Mouse (Mus musculus) E14TG2a.4 (cell line): ENCODE data around the gene Lpcat2.

Experiments
- H3K27me3 ChIP-seq: 2 replicates; pipeline ENCODE4 v1.6.1; 2014; ENCODE audit warnings: low read length, control low read depth; ENCODE audit not compliant: insufficient read depth
- H3K36me3 ChIP-seq: 2 replicates; pipeline ENCODE4 v1.6.1; 2014; ENCODE audit warnings: low read length, control low read depth; ENCODE audit not compliant: insufficient read depth
- H3K4me1 ChIP-seq: replicated peaks from 2 replicates; pipeline ENCODE4 v1.6.1; 2014; ENCODE audit warnings: low read depth, low read length, control low read depth
- H3K4me3 ChIP-seq: replicated peaks from 2 replicates; pipeline ENCODE4 v1.5.1; 2014; ENCODE audit warnings: mild to moderate bottlenecking, low read length
- H3K9me3 ChIP-seq: 2 replicates; pipeline ENCODE4 v1.6.1; 2014; ENCODE audit warnings: low read length, control low read depth
- CTCF ChIP-seq: conservative IDR thresholded peaks from 2 replicates; pipeline ENCODE4 v1.5.1; 2014; ENCODE audit warnings: low read length
- NANOG ChIP-seq: IDR thresholded peaks from 2 replicates; pipeline ENCODE4 v1.6.1; 2014; ENCODE audit warnings: borderline replicate concordance, low read length, mixed read lengths
- POU5F1 ChIP-seq: IDR thresholded peaks from 2 replicates; pipeline ENCODE4 v1.6.1; 2014; ENCODE audit warnings: low read length, borderline replicate concordance

Lpcat2 gene

DNA sequence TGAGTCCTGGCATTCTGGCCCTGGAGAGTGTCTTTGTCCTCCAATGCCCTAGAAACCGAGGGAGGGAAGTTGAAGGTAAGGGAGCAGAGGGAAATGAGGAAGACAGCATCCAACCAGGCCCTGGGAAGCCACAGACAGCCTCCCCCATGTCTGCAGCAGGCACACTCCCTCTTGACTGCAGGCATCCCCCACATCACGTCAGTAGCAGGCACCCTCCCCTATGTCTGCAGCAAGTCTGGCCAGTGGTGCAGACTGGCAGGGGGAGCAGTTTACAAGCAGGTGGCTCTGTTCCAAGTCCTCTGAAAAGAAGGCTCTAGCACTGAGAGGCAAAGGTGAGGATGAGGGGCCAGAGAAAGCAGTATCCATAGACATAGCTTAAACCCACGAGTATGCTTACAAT, 8.5 kb upstream of the Lpcat2 start:
- Histone ChIP-seq H3K36me3 (no peaks in the 10 kb centered on the region), H3K27me3 (no peaks in the 10 kb centered on the region), H3K9me3 (no peaks in the 10 kb centered on the region), H3K4me3 (no peak overlapping the region), H3K4me1 (peaks cover 25% of the 10 kb centered on the region)
- no peak for TF ChIP-seq NANOG
- no peak for TF ChIP-seq CTCF
- no peak for TF ChIP-seq POU5F1

- Histone ChIP-seq H3K4me1 (peaks cover 25% of the 10 kb centered on the region), H3K9me3 (no peaks in the 10 kb centered on the region), H3K36me3 (no peaks in the 10 kb centered on the region), H3K4me3 (no peak overlapping the region), H3K27me3 (no peaks in the 10 kb centered on the region)
- TF ChIP-seq NANOG (no peak), CTCF (no peak), POU5F1 (no peak)
Observed at GRCm38 (mm10) chr8:92847299-92847698, 7.8 kb upstream of the Lpcat2 start.

DNA sequence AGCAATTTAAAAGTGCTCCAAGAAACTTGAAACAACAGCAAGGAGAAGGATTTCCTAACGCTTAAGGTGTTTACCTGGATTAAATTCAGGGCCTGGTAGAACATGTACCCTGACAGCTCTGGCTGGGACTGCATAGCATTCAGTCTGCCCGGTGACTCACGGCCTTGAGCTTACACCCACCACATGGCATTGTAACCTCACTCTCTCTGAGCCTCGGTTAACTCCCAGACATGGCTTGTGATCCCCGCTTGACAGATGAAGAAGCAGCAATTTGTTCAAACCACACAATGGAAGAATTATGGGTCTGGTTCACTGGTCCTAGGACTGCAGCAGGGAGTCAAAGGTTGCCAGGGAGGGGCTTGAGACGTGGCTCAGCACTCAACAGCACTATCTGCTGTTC, 5.9 kb upstream of the Lpcat2 start:
- no peaks in the 10 kb centered on the region for H3K9me3 ChIP-seq
- no peaks in the 10 kb centered on the region for H3K36me3 ChIP-seq
- H3K27me3 ChIP-seq = peaks cover 12% of the 10 kb centered on the region
- peaks cover 25% of the 10 kb centered on the region for H3K4me1 ChIP-seq
- no peak overlapping the region for H3K4me3 ChIP-seq
- TF ChIP-seq POU5F1 (no peak), NANOG (no peak), CTCF (no peak)

- peaks cover 20% of the 10 kb centered on the region for H3K27me3 ChIP-seq
- H3K9me3 ChIP-seq = no peaks in the 10 kb centered on the region
- no peaks in the 10 kb centered on the region for H3K36me3 ChIP-seq
- peaks cover 28% of the 10 kb centered on the region for H3K4me1 ChIP-seq
- H3K4me3 ChIP-seq = no peak overlapping the region
- TF ChIP-seq CTCF (no peak), POU5F1 (no peak), NANOG (no peak)
Observed at GRCm38 (mm10) chr8:92850239-92850638, 4.9 kb upstream of the Lpcat2 start.

DNA sequence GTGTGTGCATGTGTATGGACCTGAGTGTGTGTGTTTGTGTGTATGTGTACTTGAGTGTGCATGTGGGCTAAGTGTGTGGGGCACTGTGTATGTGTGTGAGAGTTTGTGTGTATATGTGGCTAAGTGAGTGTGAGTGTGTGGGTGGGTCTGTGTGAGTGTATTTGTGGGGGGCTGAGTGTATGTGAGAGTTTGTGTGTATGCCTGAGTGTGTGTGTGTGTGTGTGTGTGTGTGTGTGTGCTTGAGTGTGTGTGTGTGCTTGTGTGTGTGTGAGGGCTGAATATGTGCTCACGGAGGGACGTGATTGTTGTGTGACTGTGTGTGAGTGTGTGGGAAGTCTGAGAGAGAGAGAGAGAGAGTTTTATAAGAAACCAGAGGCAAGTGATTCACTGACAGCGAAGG, 3.8 kb upstream of the Lpcat2 start:
- Histone ChIP-seq H3K36me3 (no peaks in the 10 kb centered on the region), H3K27me3 (peaks cover 31% of the 10 kb centered on the region), H3K4me1 (peaks cover 35% of the 10 kb centered on the region), H3K4me3 (no peak overlapping the region), H3K9me3 (no peaks in the 10 kb centered on the region)
- TF ChIP-seq POU5F1 = no peak
- no peak for TF ChIP-seq NANOG
- no peak for TF ChIP-seq CTCF

DNA sequence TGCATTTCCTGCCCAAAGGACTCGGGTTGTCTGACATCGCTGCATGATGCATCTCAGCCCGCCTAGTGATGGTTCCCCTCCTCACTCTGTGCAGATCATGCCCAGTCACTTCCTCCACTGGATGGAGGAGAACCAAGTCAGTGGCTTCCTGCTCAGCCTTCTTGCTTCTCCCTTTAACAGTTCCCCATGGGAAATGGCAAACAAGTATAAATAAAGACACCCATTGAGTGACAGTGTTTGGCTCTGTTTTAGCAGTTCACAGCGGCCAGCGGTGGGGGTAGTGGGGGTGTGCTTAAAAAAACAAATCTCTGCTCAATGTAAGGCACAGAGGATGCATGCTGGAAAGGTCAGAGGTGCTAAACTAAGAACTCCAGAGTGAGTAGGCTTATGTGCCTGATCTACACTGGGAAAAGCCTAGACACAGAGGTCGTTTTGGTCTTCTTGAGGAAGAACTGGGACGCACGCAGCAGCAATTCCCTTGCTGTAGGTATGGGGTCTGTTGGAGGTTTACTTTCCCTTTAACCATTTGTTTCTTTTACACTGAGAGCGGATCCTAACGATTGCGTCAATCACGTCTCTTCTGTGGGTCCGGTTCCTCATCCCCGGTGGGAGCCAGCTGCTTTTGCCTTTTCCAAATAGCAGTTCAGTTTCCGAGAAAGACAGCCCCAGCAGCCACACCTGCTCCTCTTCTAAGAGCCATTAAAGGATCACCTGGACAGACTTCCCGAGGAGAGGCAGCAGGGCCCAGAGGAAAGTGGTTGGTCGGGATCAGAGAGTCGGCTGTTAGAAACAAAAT, 1.8 kb upstream of the Lpcat2 start:
- TF ChIP-seq NANOG (no peak), POU5F1 (no peak), CTCF (no peak)
- Histone ChIP-seq H3K27me3 (peaks cover 33% of the 10 kb centered on the region), H3K4me1 (peaks cover 26% of the 10 kb centered on the region), H3K9me3 (no peaks in the 10 kb centered on the region), H3K4me3 (no peak overlapping the region), H3K36me3 (no peaks in the 10 kb centered on the region)

DNA sequence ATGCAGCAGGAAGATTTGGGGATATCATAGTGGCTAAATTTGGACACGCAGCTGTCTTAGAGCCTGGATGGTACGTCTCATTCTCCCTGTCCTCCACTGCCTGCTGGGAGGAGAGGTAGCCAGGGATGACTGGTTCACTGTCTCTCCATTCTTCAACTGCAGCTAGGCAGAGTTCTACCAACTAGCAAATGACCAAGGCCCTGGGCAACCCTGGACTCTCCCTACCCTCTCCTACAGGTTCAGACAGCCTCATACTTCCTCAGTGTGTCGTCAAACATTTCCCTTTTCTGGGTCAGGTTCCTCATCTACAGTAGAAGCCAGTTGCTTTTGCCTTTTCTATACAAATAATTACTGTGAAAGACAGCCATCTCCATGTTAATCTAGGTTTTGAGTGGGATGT, 466 bp upstream of the Lpcat2 start:
- H3K9me3 ChIP-seq = no peaks in the 10 kb centered on the region
- H3K4me1 ChIP-seq = peaks cover 14% of the 10 kb centered on the region
- TF ChIP-seq CTCF = no peak
- TF ChIP-seq NANOG = no peak
- no peak for TF ChIP-seq POU5F1
- H3K27me3 ChIP-seq = peaks cover 33% of the 10 kb centered on the region
- H3K36me3 ChIP-seq = no peaks in the 10 kb centered on the region
- H3K4me3 ChIP-seq = no peak overlapping the region

- Histone ChIP-seq H3K27me3 (peaks cover 33% of the 10 kb centered on the region), H3K9me3 (no peaks in the 10 kb centered on the region)
- TF ChIP-seq NANOG = no peak
- no peak for TF ChIP-seq CTCF
- TF ChIP-seq POU5F1 = no peak
Observed at GRCm38 (mm10) chr8:92856273-92856986, 1.3 kb downstream of the Lpcat2 start.

More at GRCm38 (mm10) chr8:92856273-92856986, 1.3 kb downstream of the Lpcat2 start:
- H3K36me3 ChIP-seq = no peaks in the 10 kb centered on the region
- peaks cover 10% of the 10 kb centered on the region for H3K4me1 ChIP-seq
- no peak overlapping the region; the same call in 1 of the 2 replicates for H3K4me3 ChIP-seq
